Mouse (Mus musculus) kidney, adult 18-20 months (tissue): ENCODE measurements around the gene Vmn1r148.
"Not testable (repeated sequence)": the region's sequence is repeated elsewhere in the genome, so short reads cannot be mapped to it uniquely, and the experiment has no call there.

Experiments
- DNase-seq: peaks from one replicate; pipeline ENCODE4 v3.0.0; 2021

Gene Vmn1r148

GRCm38 (mm10) chr7:22413283-22413682, at the start of gene Vmn1r148:
Gene Vmn1r148 (plus strand): TSS chr7:22413583.
- not testable (repeated sequence) for DNase-seq

- DNase-seq = not testable (repeated sequence)
These were observed 42.4 kb upstream of the Vmn1r148 start, which contains the start of gene Gm8660 for GRCm38 (mm10) chr7:22370939-22371338. Gene Gm8660 (minus strand): TSS chr7:22371039.

- not testable (repeated sequence) for DNase-seq
These were observed 24.7 kb downstream of the Vmn1r148 start, which contains the start of gene Vmn1r149 for GRCm38 (mm10) chr7:22438129-22438528. Gene Vmn1r149 (minus strand): TSS chr7:22438229.

- not testable (repeated sequence) for DNase-seq
These were observed 50.6 kb downstream of the Vmn1r148 start, which contains the start of gene Gm10665 for GRCm38 (mm10) chr7:22463975-22464374. Gene Gm10665 (minus strand): TSS chr7:22464075.
